Mouse (Mus musculus): ENCODE measurements around the gene Adar.
"Not testable (repeated sequence)": the region's sequence is repeated elsewhere in the genome, so short reads cannot be mapped to it uniquely, and the experiment has no call there.

Gene Adar

GRCm38 (mm10) chr3:89794616-89795015, 79.8 kb downstream of the Adar start:
- DNase-seq (ENCODE audit: low spot score), result no peak

GRCm38 (mm10) chr3:89795746-89796145, 80.9 kb downstream of the Adar start:
- DNase-seq (ENCODE audit: low spot score), result no peak

DNA sequence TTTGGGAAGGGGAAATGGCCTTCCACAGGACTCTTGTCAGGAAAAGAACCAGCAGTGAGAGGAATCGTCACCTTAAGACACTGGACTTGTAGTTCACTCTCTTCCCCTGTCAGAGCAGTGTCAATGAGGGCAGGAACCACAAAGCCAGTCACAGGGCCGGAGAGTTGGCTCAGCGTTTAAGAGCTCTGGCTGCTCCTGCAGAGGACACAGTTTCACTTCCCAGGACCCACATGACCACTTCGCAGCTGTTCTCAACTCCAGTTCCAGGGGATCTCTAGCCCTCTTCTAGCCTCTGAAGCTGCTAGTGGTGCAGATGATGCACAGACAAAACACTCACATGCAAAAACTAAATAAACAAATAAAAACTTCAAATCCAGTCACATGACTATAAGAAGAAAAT, 81.5 kb downstream of the Adar start:
- DNase-seq (ENCODE audit: low spot score), result no peak

GRCm38 (mm10) chr3:89798518-89798917, 83.7 kb downstream of the Adar start:
- no peak for DNase-seq (ENCODE audit: low spot score)

DNA sequence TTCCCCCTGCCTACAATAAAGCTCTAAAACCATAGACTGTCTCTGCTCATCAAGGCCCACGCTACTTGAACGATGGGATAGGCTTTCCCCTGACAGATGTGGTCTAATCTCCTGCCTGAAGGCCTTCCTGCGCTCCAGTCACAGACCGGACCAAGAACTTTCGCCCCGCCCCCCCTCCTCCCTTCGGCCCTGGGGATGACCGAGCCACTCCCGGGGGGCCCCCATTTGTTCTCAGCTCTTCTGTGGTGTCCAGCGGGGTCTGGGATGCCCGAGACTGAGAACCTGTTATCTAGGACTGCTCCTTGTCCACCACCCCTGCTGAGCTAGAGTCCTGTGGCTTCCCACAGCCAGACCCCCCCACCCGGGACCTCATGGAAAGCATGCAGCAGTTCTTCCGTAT, 84.7 kb downstream of the Adar start:
- peak; percentile 43 for DNase-seq (ENCODE audit: low spot score)

GRCm38 (mm10) chr3:89800078-89800477, 85.3 kb downstream of the Adar start:
- DNase-seq (ENCODE audit: low spot score), result not testable (repeated sequence)

GRCm38 (mm10) chr3:89800774-89801506, 86.1 kb downstream of the Adar start:
- DNase-seq (ENCODE audit: low spot score), result no peak

GRCm38 (mm10) chr3:89801507-89801847, 86.7 kb downstream of the Adar start:
- no peak for DNase-seq (ENCODE audit: low spot score)

DNA sequence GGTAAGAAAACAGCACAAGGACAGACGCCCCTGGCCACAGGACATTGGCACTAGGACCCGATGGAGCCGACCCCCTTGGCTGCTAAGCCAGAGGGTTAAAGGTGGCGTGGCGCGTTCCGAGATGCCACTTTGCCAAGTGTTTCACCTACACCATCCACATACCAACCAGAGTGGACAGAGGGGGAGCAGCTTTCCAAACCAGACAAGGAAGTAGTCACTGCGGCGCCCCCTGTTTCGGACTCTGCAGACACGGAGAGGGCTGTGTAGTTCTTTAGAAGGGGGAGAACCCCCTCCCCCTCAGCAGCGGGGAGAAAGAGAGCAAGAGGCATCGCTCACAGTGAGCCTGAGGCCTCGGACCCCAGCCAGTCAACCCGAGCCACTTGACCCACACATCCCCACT, 88.1 kb downstream of the Adar start:
- DNase-seq (ENCODE audit: low spot score), result no peak

Data from yolk sac, embryonic 10.5 days (tissue).